Mouse (Mus musculus) CH12.LX (cell line): ENCODE data around the gene Gm10563.

ENCODE experiments used
- CTCF ChIP-seq, 2 experiments: IDR thresholded peaks in 1 of 2; conservative IDR thresholded peaks in 1 of 2; 2 replicates each; pipeline ENCODE4 v1.5.1; 2011 to 2012; ENCODE audit warnings: low read depth in 2 of 2, low read length in 2 of 2, improper control_type of control experiment in 1 of 2, inconsistent platforms in 1 of 2, mild to moderate bottlenecking in 1 of 2, moderate library complexity in 1 of 2
- MAZ ChIP-seq: IDR thresholded peaks from 2 replicates; pipeline ENCODE4 v1.6.1; 2012; ENCODE audit warnings: low read depth, mild to moderate bottlenecking, inconsistent platforms, low read length, improper control_type of control experiment, moderate library complexity
- USF1 ChIP-seq: IDR thresholded peaks from 2 replicates; pipeline ENCODE4 v1.6.1; 2014; ENCODE audit warnings: low read depth, mild to moderate bottlenecking, inconsistent platforms, low read length, improper control_type of control experiment

DNA sequence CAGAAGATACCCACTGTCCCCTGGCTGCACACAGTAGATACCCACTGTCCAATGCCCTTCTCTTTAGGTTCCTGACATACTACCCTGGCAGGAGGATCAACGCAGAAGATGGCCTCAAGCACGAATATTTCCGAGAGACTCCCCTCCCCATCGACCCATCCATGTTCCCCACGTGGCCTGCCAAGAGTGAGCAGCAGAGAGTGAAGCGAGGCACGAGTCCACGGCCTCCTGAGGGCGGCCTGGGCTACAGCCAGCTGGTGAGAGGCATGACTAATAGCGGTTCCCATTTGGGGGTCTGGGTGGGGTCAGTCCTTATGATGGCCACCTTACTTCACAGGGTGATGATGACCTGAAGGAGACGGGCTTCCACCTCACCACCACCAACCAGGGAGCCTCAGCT lies 4.1 kb upstream of the Gm10563 start:
- no peak for TF ChIP-seq CTCF (conservative IDR thresholded peaks at IDR 0.05 in 1 of 2, IDR thresholded peaks at IDR 0.05 in 1 of 2; ENCODE audit: low read depth in 2 of 2, low read length in 2 of 2)
- no peak for TF ChIP-seq MAZ
- no peak for TF ChIP-seq USF1
